Comparison of ENCODE assay signal across 23 mouse cellular contexts in the genomic region with DNA sequence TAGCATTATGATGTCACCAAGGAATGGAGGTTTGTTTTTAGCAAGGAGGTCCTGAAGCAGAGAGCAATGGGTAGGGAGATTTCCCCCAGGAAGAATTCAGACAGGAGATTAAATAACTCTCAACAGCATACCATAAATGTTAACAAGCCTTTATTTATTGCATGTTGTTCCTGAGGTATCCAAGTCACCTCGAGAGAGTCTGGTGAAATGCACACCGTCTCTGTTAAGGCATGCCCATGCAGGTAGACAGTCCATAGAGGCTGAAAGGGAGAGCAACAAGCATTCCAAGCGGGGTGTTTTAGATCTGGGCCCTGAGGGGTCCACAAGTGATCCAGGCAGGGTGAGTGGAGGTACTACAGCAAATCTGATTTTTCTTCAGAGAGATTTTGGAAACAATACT.
DNase-seq lines count a peak whose midpoint lies in the region; ATAC-seq and TF ChIP-seq lines count a peak whose summit lies in the region.
"Had no signal": no experiment of that assay in that cellular context is flagged by ENCODE, and none has a peak within 500 bp of the region (broad histone marks: within the 10 kb centered on the region; RNA-seq: fewer than 3 reads in every experiment).

No protein-coding gene starts in this region.

- no peak overlapping the region for H3K4me3 ChIP-seq in limb, embryonic 14.5 days (replicated peaks; ENCODE audit: low read length)
- no peak overlapping the region for H3K4me3 ChIP-seq in limb, embryonic 10.5 days
- H3K4me3 ChIP-seq in intestine, embryonic 16.5 days (ENCODE audit: low read length): no peak overlapping the region
- H3K4me3 ChIP-seq: embryonic facial prominence, embryonic 12.5 days; embryonic facial prominence, embryonic 15.5 days; erythroblast, embryonic 14.5 days; forebrain, embryonic 13.5 days; forebrain, embryonic 15.5 days had no signal

- peak; percentile 10 for DNase-seq in limb, embryonic 14.5 days (ENCODE audit: low spot score)
- no peak for DNase-seq in limb, embryonic 10.5 days (ENCODE audit: low spot score)
- peak; percentile 18 for DNase-seq in forelimb bud, embryonic 11.5 days (ENCODE audit: low read depth, low spot score)
- DNase-seq in lung, postnatal 25 days (ENCODE audit: low spot score): no peak
- no peak for DNase-seq in kidney, postnatal 4 days
- no peak for DNase-seq in left cerebral cortex, postnatal 14 days (ENCODE audit: low spot score in 2 of 2)
- DNase-seq: adrenal gland, adult 2 months; adrenal gland, postnatal 10 days; adrenal gland, postnatal 25 days; cerebellum, adult 11 months; cerebellum, adult 18-20 months; cerebellum, adult 8-10 months; cerebellum, adult 9-11 months; cerebellum, postnatal 14 days; cerebellum, postnatal 36 days; embryo, embryonic 11 days; forebrain, postnatal 0 days had no signal

- no peaks in the 10 kb centered on the region for H3K36me3 ChIP-seq in limb, embryonic 14.5 days (ENCODE audit: control insufficient read depth, insufficient read depth, low read length)
- H3K36me3 ChIP-seq in limb, embryonic 10.5 days: no peaks in the 10 kb centered on the region
- no peaks in the 10 kb centered on the region for H3K36me3 ChIP-seq in intestine, embryonic 16.5 days (ENCODE audit: control insufficient read depth, insufficient read depth, low read length)
- H3K36me3 ChIP-seq: embryonic facial prominence, embryonic 12.5 days; embryonic facial prominence, embryonic 15.5 days; forebrain, embryonic 15.5 days had no signal

- no peak overlapping the region for H3K27ac ChIP-seq in limb, embryonic 14.5 days (replicated peaks; ENCODE audit: low read depth, low read length)
- H3K27ac ChIP-seq in limb, embryonic 10.5 days: no peak overlapping the region
- H3K27ac ChIP-seq in intestine, embryonic 16.5 days (ENCODE audit: low read length): no peak overlapping the region
- H3K27ac ChIP-seq: embryonic facial prominence, embryonic 12.5 days; embryonic facial prominence, embryonic 15.5 days; forebrain, embryonic 13.5 days; forebrain, embryonic 15.5 days had no signal

- H3K9me3 ChIP-seq in limb, embryonic 14.5 days (ENCODE audit: control insufficient read depth, low read length): no peaks in the 10 kb centered on the region
- H3K9me3 ChIP-seq in limb, embryonic 10.5 days (replicated peaks): no peaks in the 10 kb centered on the region
- H3K9me3 ChIP-seq in intestine, embryonic 16.5 days (ENCODE audit: control insufficient read depth, low read length): no peaks in the 10 kb centered on the region
- H3K9me3 ChIP-seq: embryonic facial prominence, embryonic 12.5 days; embryonic facial prominence, embryonic 15.5 days; forebrain, embryonic 13.5 days; forebrain, embryonic 15.5 days had no signal

- no peak for TF ChIP-seq POLR2A in limb, embryonic 14.5 days (IDR thresholded peaks at IDR 0.05; ENCODE audit: borderline replicate concordance, extremely low read depth, insufficient read depth, insufficient read length)

- no peak overlapping the region for H3K9ac ChIP-seq in limb, embryonic 14.5 days (ENCODE audit: low read depth, low read length, severe bottlenecking)
- H3K9ac ChIP-seq in intestine, embryonic 16.5 days (ENCODE audit: low read depth, low read length): no peak overlapping the region
- H3K9ac ChIP-seq: embryonic facial prominence, embryonic 12.5 days; embryonic facial prominence, embryonic 15.5 days; forebrain, embryonic 13.5 days; forebrain, embryonic 15.5 days; forebrain, postnatal 0 days had no signal

- ATAC-seq in limb, embryonic 14.5 days (ENCODE audit: low FRiP score, low read depth): no peak
- peak; percentile 62 for ATAC-seq in intestine, embryonic 16.5 days
- ATAC-seq: forebrain, embryonic 13.5 days; forebrain, embryonic 15.5 days; forebrain, postnatal 0 days had no signal

- H3K4me2 ChIP-seq in limb, embryonic 14.5 days (replicated peaks; ENCODE audit: low read depth, low read length, severe bottlenecking): no peak overlapping the region
- H3K4me2 ChIP-seq in intestine, embryonic 16.5 days (ENCODE audit: low read depth, low read length): no peak overlapping the region
- H3K4me2 ChIP-seq: embryonic facial prominence, embryonic 12.5 days; embryonic facial prominence, embryonic 15.5 days; forebrain, embryonic 13.5 days; forebrain, embryonic 15.5 days had no signal

- H3K27me3 ChIP-seq in limb, embryonic 14.5 days (ENCODE audit: control insufficient read depth, insufficient read depth, low read length): no peaks in the 10 kb centered on the region
- no peaks in the 10 kb centered on the region for H3K27me3 ChIP-seq in limb, embryonic 10.5 days (ENCODE audit: low read depth, poor library complexity, severe bottlenecking)
- no peaks in the 10 kb centered on the region for H3K27me3 ChIP-seq in intestine, embryonic 16.5 days (replicated peaks; ENCODE audit: control insufficient read depth, insufficient read depth, low read length)
- H3K27me3 ChIP-seq: embryonic facial prominence, embryonic 12.5 days; embryonic facial prominence, embryonic 15.5 days; forebrain, embryonic 13.5 days; forebrain, embryonic 15.5 days had no signal

- intact Hi-C loops in left cerebral cortex, postnatal 14 days (cut with DNase I): no loop called here

- H3K4me1 ChIP-seq in limb, embryonic 14.5 days (ENCODE audit: control insufficient read depth, insufficient read depth, low read length): no peaks in the 10 kb centered on the region
- peaks cover 8% of the 10 kb centered on the region for H3K4me1 ChIP-seq in limb, embryonic 10.5 days
- no peaks in the 10 kb centered on the region for H3K4me1 ChIP-seq in intestine, embryonic 16.5 days (ENCODE audit: control insufficient read depth, insufficient read depth, low read length)
- H3K4me1 ChIP-seq: embryonic facial prominence, embryonic 15.5 days; forebrain, embryonic 13.5 days; forebrain, embryonic 15.5 days had no signal

- WGBS in limb, embryonic 14.5 days: 21% methylated on average over 3 of the region's 3 CpGs
- WGBS in limb, embryonic 10.5 days: 64% methylated on average over 3 of the region's 3 CpGs
- WGBS in intestine, embryonic 16.5 days: 57% methylated on average over 3 of the region's 3 CpGs

Comparison
In these comparisons a context has a peak if more than half of its experiments do, and no peak if none do; other contexts are left out.
1. DNase-seq: peak in limb, embryonic 14.5 days (single experiment) and forelimb bud, embryonic 11.5 days (single experiment); none in limb, embryonic 10.5 days (single experiment), lung, postnatal 25 days (single experiment), kidney, postnatal 4 days (0 of 2) and left cerebral cortex, postnatal 14 days (0 of 2).